Mouse (Mus musculus): Measurements from ENCODE around the gene Aldh18a1.

- TF ChIP-seq CTCF (conservative IDR thresholded peaks at IDR 0.05 in 1 of 2, IDR thresholded peaks at IDR 0.05 in 1 of 2; ENCODE audit: low read depth in 2 of 2, low read length in 2 of 2) (no peak), NRF1 (IDR thresholded peaks at IDR 0.05; ENCODE audit: low read depth, low read length) (no peak)
Observed at GRCm38 (mm10) chr19:40523431-40524005, 64.7 kb downstream of the Aldh18a1 start.

Measured in CH12.LX (cell line).